12 mouse cellular contexts compared by ENCODE assay signal in genomic region chr2:116076752-116077480, GRCm38 (mm10). TPM values are rescaled to one million over a fixed set of nuclear protein-coding genes. Genes with fewer than 3 reads are reported as not detected.
"Had no signal": no experiment of that assay in that cellular context is flagged by ENCODE, and none has a peak within 500 bp of the region (broad histone marks: within the 10 kb centered on the region; RNA-seq: fewer than 3 reads in every experiment).

No protein-coding gene starts in this region.

- H3K27ac ChIP-seq: limb, embryonic 13.5 days; liver, embryonic 14.5 days had no signal

- DNase-seq: kidney, postnatal 14 days; left cerebral cortex, postnatal 4 days; lung, adult 2 months; lung, postnatal 10 days; lung, postnatal 4 days; right cerebral cortex, adult 18-20 months; right cerebral cortex, postnatal 25 days; thymus, postnatal 36 days had no signal

- H3K9ac ChIP-seq: liver, embryonic 14.5 days had no signal

- H3K36me3 ChIP-seq: limb, embryonic 13.5 days; midbrain, embryonic 10.5 days had no signal

RNA-seq across cellular contexts. Expression of gene Meis2, which starts 11.3 kb away (rescaled TPM):
- total RNA-seq: megakaryocyte, adult 5-6 weeks had no signal
